Mouse (Mus musculus): ENCODE measurements at regions not wholly inside any gene's neighbourhood (a gene's known extent, or its start where the extent isn't known, plus 50 kb on each side); places are given as distances from the start of the nearest gene placed in this dataset.

- H3K9me3 ChIP-seq (replicated peaks; ENCODE audit: insufficient read depth, low read length), result no peaks in the 10 kb centered on the region
- H3K27ac ChIP-seq (ENCODE audit: control insufficient read depth, low read depth, low read length), result no peak overlapping the region
- no peak for DNase-seq (ENCODE audit: low read depth, low spot score)
- no peak overlapping the region for H3K9ac ChIP-seq (ENCODE audit: control insufficient read depth, low read depth, low read length, poor library complexity, severe bottlenecking)
- no peak overlapping the region for H3K4me3 ChIP-seq (ENCODE audit: control insufficient read depth in 1 of 2, insufficient read depth in 1 of 2, low read depth in 2 of 2, low read length in 2 of 2)
- H3K36me3 ChIP-seq (ENCODE audit: control insufficient read depth in 1 of 2, insufficient read depth in 2 of 2, low read length in 2 of 2), result no peaks in the 10 kb centered on the region; a peak in 1 of 4 replicates
- H3K79me2 ChIP-seq (ENCODE audit: control insufficient read depth, insufficient read depth, low read length, poor library complexity), result no peaks in the 10 kb centered on the region
- H3K27me3 ChIP-seq (ENCODE audit: control insufficient read depth in 1 of 2, insufficient read depth in 2 of 2, low read length in 2 of 2), result no peaks in the 10 kb centered on the region
- TF ChIP-seq MXI1 (IDR thresholded peaks at IDR 0.05; ENCODE audit: low read depth, low read length) (no peak), GABPA (IDR thresholded peaks at IDR 0.05; ENCODE audit: low read depth, low read length) (no peak), MYB (IDR thresholded peaks at IDR 0.05; ENCODE audit: low read depth, low read length) (no peak), HCFC1 (IDR thresholded peaks at IDR 0.05; ENCODE audit: low read depth, low read length) (no peak), ZNF384 (IDR thresholded peaks at IDR 0.05; ENCODE audit: low read depth, low read length) (no peak), CHD1 (IDR thresholded peaks at IDR 0.05; ENCODE audit: low read depth, low read length) (no peak), MAZ (IDR thresholded peaks at IDR 0.05; ENCODE audit: low read depth, low read length) (no peak), TCF12 (IDR thresholded peaks at IDR 0.05; ENCODE audit: low read depth, low read length) (no peak), ETS1 (IDR thresholded peaks at IDR 0.05; ENCODE audit: low read depth, low read length) (no peak), RCOR1 (IDR thresholded peaks at IDR 0.05; ENCODE audit: low read depth, low read length) (no peak), EP300 (IDR thresholded peaks at IDR 0.05; ENCODE audit: low read depth in 1 of 2, low read length in 2 of 2) (no peak), ELF1 (IDR thresholded peaks at IDR 0.05; ENCODE audit: low read depth, low read length) (no peak), GATA1 (IDR thresholded peaks at IDR 0.05; ENCODE audit: low read depth, low read length) (no peak), CHD2 (IDR thresholded peaks at IDR 0.05; ENCODE audit: low read length) (no peak), SIN3A (IDR thresholded peaks at IDR 0.05; ENCODE audit: low read length) (no peak)
- H3K4me1 ChIP-seq (ENCODE audit: control insufficient read depth in 1 of 2, insufficient read depth in 2 of 2, low read length in 2 of 2), result peaks cover 0 to 3% of the 10 kb centered on the region in 2 experiments; a peak in 1 of 4 replicates
Measured at GRCm38 (mm10) chr14:60523010-60523409, 110.8 kb upstream of the Spata13 start.

- Histone ChIP-seq H3K4me3 (ENCODE audit: control insufficient read depth in 1 of 2, insufficient read depth in 1 of 2, low read depth in 2 of 2, low read length in 2 of 2) (no peak overlapping the region), H3K36me3 (ENCODE audit: control insufficient read depth in 1 of 2, insufficient read depth in 2 of 2, low read length in 2 of 2) (peaks cover 0 to 3% of the 10 kb centered on the region in 2 experiments; a peak in 2 of 4 replicates), H3K27ac (ENCODE audit: control insufficient read depth, low read depth, low read length) (no peak overlapping the region), H3K9ac (ENCODE audit: control insufficient read depth, low read depth, low read length, poor library complexity, severe bottlenecking) (no peak overlapping the region), H3K27me3 (ENCODE audit: control insufficient read depth in 1 of 2, insufficient read depth in 2 of 2, low read length in 2 of 2) (no peaks in the 10 kb centered on the region), H3K9me3 (replicated peaks; ENCODE audit: insufficient read depth, low read length) (no peaks in the 10 kb centered on the region), H3K4me1 (ENCODE audit: control insufficient read depth in 1 of 2, insufficient read depth in 2 of 2, low read length in 2 of 2) (peaks cover 0 to 8% of the 10 kb centered on the region in 2 experiments; a peak in 3 of 4 replicates), H3K79me2 (ENCODE audit: control insufficient read depth, insufficient read depth, low read length, poor library complexity) (no peaks in the 10 kb centered on the region)
- TF ChIP-seq NRF1 (IDR thresholded peaks at IDR 0.05; ENCODE audit: insufficient read depth, low read depth, low read length, poor library complexity, severe bottlenecking) (no peak), POLR2A (IDR thresholded peaks at IDR 0.05; ENCODE audit: control insufficient read depth in 1 of 2, insufficient read depth in 1 of 2, low read depth in 1 of 2, low read length in 2 of 2, poor library complexity in 1 of 2) (no peak), UBTF (IDR thresholded peaks at IDR 0.05; ENCODE audit: borderline replicate concordance, insufficient read depth, low read depth, low read length) (no peak), TAL1 (IDR thresholded peaks at IDR 0.05; ENCODE audit: low read length) (no peak), GATA1 (IDR thresholded peaks at IDR 0.05; ENCODE audit: low read depth, low read length) (no peak), TBP (IDR thresholded peaks at IDR 0.05; ENCODE audit: low read depth, low read length) (no peak), POLR2AphosphoS5 (IDR thresholded peaks at IDR 0.05; ENCODE audit: borderline replicate concordance, low read depth, low read length) (no peak), MYB (IDR thresholded peaks at IDR 0.05; ENCODE audit: low read depth, low read length) (no peak), CHD2 (IDR thresholded peaks at IDR 0.05; ENCODE audit: low read length) (no peak), MYC (IDR thresholded peaks at IDR 0.05; ENCODE audit: low read depth, low read length) (no peak), RCOR1 (IDR thresholded peaks at IDR 0.05; ENCODE audit: low read depth, low read length) (no peak), KAT2A (conservative IDR thresholded peaks at IDR 0.05; ENCODE audit: low read depth, low read length) (no peak), MAFK (IDR thresholded peaks at IDR 0.05; ENCODE audit: borderline replicate concordance, low read depth, low read length) (no peak), BHLHE40 (IDR thresholded peaks at IDR 0.05; ENCODE audit: borderline replicate concordance, low read depth, low read length) (no peak), TCF12 (IDR thresholded peaks at IDR 0.05; ENCODE audit: low read depth, low read length) (no peak), ETS1 (IDR thresholded peaks at IDR 0.05; ENCODE audit: low read depth, low read length) (no peak)
- no peak for DNase-seq (ENCODE audit: low read depth, low spot score)
Measured at GRCm38 (mm10) chr14:60524869-60525268, 108.9 kb upstream of the Spata13 start.

Data from MEL (cell line).